Mouse (Mus musculus) lung, postnatal 25 days (tissue): Measurements from ENCODE around the gene Cyp1a1.

ENCODE experiments used
- DNase-seq: peaks from one replicate; pipeline ENCODE4 v3.0.0; 2022; ENCODE audit warnings: low spot score

The Cyp1a1 gene

GRCm38 (mm10) chr9:57687751-57688150 lies at the start of gene Cyp1a1:
Gene Cyp1a1, plus strand, starts transcription at chr9:57687928.
- DNase-seq: no peak

DNA sequence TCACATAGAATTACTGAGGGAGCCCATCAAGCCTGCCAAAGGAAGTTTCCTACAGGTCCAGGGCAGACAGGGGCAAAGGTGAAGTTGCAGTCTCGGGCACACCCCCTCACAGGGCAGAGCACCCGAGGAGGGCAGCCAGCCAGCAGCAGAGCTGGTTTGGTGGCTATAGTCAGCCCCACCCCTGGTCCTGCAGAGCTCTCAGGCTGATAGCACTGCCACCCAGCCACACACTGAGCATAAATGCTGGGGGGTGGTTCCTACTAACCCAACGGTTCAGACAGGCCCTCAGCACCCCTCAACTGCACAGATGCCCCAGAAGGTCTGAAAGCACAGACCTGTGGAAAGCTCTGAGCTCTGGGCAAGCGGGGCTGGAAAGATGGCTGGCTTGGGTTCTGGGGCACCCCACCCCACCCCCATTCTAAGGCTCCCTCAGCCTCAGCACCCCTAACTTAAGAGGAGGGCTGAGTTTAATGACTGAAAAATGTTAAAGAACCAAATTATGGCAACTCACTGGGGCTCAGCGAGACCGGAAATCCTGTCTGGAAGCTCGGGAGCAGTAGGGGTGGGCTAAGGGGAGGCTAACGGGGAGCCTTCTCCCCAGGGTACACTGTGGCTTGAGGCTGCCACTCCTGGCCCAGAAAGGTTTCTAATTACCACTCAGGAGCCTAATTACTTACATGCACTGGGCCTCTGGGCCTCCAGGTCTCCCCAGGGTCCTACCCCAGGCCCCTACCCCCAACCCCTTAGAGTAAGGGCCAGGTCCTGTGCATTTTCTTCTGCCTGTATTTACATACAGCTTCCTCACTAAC lies 48.9 kb upstream of the Cyp1a1 start:
- DNase-seq: peak; percentile 85

- DNase-seq: no peak
Measured at GRCm38 (mm10) chr9:57639661-57640328, 47.9 kb upstream of the Cyp1a1 start.

DNA sequence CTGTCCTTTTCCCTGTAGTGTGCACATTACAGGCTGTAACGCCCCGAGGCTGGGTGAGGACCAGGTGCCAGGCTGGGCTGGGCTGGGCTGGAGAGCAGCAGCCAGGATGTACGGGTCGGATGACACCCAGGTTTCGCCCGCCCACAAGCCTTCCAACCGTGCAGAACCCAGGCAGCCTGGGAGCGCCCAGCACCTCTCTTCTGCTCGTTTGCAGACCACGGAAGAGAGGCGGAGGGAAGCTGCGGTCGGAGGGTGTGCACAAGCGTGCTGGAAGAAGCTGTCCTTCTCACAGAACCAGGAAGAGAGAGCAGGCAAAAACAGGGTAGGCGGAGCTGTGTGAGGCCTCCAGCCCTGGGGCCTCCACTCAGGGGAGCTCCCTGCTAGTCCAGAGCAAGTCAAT lies 47.3 kb upstream of the Cyp1a1 start:
- DNase-seq: peak; percentile 91

DNA sequence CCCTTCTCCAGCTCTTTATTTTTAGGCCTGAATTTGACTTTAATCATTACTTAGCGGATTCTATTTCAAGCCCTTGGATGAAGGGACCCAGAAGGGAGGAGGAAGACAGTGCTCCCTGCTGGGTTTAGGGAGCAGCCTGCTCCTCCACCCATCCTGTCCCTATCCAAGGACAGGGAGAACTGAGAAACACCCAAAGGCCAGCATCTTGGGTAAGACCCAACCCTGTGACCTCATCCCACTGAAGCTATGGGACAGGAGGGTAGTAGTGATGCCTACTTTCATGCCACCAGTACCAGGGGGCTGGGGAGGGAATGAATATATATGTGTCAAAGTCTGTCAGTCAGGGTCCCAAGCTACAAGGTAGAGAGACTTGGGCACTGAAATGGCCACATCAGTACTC lies 46.7 kb upstream of the Cyp1a1 start:
- DNase-seq: no peak

DNA sequence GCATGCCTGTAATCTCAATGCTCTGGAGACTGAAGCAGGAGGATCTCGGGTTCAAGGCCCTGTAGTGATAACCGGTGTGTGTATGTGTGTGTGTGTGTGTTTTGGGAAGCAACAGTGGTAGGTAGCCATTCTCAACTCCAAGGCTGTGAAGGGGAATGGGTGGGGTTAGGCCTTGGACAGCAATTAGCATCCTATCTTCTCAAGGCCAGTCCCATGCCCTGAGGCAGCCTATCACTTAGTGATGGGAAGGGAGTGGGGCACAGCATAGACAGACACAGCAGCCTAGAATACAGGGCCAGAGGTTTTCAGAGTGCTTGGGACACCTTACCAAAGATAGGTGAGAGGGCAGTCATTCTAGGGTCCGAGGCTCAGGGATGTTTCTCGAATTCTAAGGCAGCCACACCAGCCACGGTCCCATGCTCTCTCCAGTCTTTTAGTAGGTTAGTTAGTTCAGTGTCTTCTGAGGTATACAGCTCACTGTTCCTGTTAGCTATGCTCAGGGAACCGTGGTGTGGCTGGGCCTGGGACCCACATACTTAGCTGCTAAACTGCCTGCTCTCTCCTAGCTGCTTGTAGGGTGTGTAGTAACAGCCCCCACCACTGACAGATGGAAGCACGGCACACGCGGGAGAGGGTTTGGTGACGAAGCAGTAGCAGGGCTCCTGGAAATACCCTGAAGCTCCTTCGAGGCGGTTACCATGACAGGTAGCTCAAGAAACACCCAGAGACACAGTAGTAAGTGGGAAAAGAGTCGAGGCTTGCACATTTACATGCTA lies 45.8 kb upstream of the Cyp1a1 start:
- no peak for DNase-seq

- DNase-seq: no peak
Measured at GRCm38 (mm10) chr9:57643169-57643855, 44.4 kb upstream of the Cyp1a1 start.

DNA sequence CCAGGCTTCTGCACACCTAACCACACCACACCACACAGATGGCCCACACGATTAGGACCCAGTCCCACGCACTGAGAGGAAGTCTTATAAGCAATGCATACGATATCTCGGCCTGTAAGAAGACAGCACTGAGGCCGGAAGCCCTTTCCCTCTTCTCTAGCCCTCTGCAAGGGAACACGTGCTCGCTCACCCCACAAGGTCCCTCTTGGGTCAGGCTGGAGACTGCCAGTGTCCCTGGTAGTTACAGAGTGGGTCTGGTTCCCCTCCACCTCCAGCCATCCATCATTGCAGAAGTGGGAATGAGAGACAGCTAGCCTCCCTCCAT lies 43.9 kb upstream of the Cyp1a1 start:
- peak; percentile 59 for DNase-seq

- no peak for DNase-seq
Measured at GRCm38 (mm10) chr9:57644442-57644943, 43.2 kb upstream of the Cyp1a1 start.

- DNase-seq: peak; percentile 93
Measured at GRCm38 (mm10) chr9:57644944-57645893, 42.5 kb upstream of the Cyp1a1 start.

DNA sequence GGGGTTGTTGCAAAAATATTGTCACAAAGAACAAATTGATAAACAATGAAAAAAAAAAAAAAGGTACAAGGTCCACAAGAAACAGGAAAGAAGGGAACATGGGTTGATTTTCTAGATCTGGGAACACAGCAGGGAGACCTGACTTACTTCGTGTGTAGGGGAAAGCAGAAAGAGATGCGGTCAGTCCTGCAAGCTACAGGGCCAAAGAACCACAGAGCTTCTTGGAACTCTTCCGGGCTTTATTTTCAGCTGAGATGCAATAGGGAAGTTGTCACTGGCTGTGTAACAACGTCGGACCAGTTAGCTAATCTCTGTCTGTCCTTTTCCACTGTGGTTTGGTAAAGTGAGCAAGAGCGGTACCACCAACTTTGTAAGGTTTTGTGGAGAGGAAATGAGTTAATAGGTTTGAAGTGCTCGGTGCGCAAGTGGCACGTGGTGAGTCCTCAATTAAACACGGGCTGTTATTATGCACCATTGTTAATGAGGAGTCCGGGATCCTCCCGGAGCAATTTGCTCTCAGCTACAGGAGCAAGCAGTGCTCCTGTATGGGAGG lies 41.1 kb upstream of the Cyp1a1 start:
- DNase-seq: peak; percentile 66

GRCm38 (mm10) chr9:57647286-57648108 lies 40.2 kb upstream of the Cyp1a1 start:
- DNase-seq: no peak

GRCm38 (mm10) chr9:57650130-57650785 lies 37.5 kb upstream of the Cyp1a1 start:
- no peak for DNase-seq

GRCm38 (mm10) chr9:57650786-57651311 lies 36.9 kb upstream of the Cyp1a1 start:
- DNase-seq: peak; percentile 57

- DNase-seq: no peak
Measured at GRCm38 (mm10) chr9:57652351-57652750, 35.4 kb upstream of the Cyp1a1 start.

- DNase-seq: no peak
Measured at GRCm38 (mm10) chr9:57652855-57653254, 34.9 kb upstream of the Cyp1a1 start.

DNA sequence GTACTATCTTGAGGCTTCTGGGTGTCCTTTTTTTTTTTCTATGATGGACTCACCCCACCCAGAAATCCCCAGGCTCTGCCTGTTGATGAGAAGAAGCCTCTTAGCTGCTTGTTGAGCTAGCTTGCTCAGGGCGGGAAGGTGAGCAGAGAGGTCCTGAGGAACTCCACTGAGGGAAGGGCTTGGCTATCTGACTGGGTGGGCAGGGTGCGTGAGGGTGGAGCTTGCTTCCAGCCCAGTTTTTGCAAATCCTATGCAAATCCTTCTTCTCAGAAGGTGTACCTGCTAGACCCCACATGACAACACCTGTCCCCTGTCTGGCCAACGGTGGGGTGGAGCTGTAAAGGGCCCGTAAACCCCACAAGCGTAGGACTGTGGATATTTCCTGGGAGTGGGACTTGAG lies 34.4 kb upstream of the Cyp1a1 start, which contains the start of gene Csk:
Gene Csk (minus strand): TSS at position 349 of the 400 bp plus-strand sequence.
- DNase-seq: no peak

GRCm38 (mm10) chr9:57654966-57655365 lies 32.8 kb upstream of the Cyp1a1 start:
- no peak for DNase-seq

GRCm38 (mm10) chr9:57655749-57656148 lies 32.0 kb upstream of the Cyp1a1 start:
- peak; percentile 94 for DNase-seq
